Mouse (Mus musculus): Measurements from ENCODE around the gene Prpmp5. TPM values are rescaled to one million over a fixed set of nuclear protein-coding genes. Genes with fewer than 3 reads are reported as not detected.
"Not testable (repeated sequence)": the region's sequence is repeated elsewhere in the genome, so short reads cannot be mapped to it uniquely, and the experiment has no call there.

Prpmp5 gene
- total RNA-seq (2012; rRNA removed) = not detected in 2 replicates

- H3K4me3 ChIP-seq (ENCODE audit: insufficient read depth in 1 of 2, low read depth in 1 of 2, low read length in 2 of 2, poor library complexity in 1 of 2, severe bottlenecking in 1 of 2); H3K36me3 ChIP-seq (ENCODE audit: control insufficient read depth, insufficient read depth, low read length, poor library complexity, severe bottlenecking); in situ Hi-C loops (cut with MboI; ENCODE audit: low sequenced_read_pairs in 2 of 2, unreplicated experiment in 2 of 2); H3K27ac ChIP-seq (ENCODE audit: insufficient read depth, low read depth, low read length, poor library complexity, severe bottlenecking); H3K9me3 ChIP-seq (ENCODE audit: control insufficient read depth, insufficient read depth, low read depth, low read length); H3K4me1 ChIP-seq (ENCODE audit: control insufficient read depth in 2 of 2, insufficient read depth in 2 of 2, low read length in 2 of 2, poor library complexity in 1 of 2); DNase-seq (ENCODE audit: low read depth, low spot score); H3K9ac ChIP-seq (ENCODE audit: insufficient read depth, low read depth, low read length, poor library complexity, severe bottlenecking): not testable (repeated sequence)
Measured at GRCm38 (mm10) chr6:132314657-132315056, at the start of gene Prpmp5. Prpmp5 (minus strand) TSS chr6:132314757.

GRCm38 (mm10) chr6:132364034-132364433 lies 49.5 kb upstream of the Prpmp5 start, which contains the start of gene Gm8882:
Gm8882 (minus strand) TSS chr6:132364134.
- DNase-seq (ENCODE audit: low read depth, low spot score); H3K27ac ChIP-seq (ENCODE audit: insufficient read depth, low read depth, low read length, poor library complexity, severe bottlenecking); H3K9ac ChIP-seq (ENCODE audit: insufficient read depth, low read depth, low read length, poor library complexity, severe bottlenecking); H3K4me3 ChIP-seq (ENCODE audit: insufficient read depth in 1 of 2, low read depth in 1 of 2, low read length in 2 of 2, poor library complexity in 1 of 2, severe bottlenecking in 1 of 2); H3K9me3 ChIP-seq (ENCODE audit: control insufficient read depth, insufficient read depth, low read depth, low read length); H3K36me3 ChIP-seq (ENCODE audit: control insufficient read depth, insufficient read depth, low read length, poor library complexity, severe bottlenecking); H3K4me1 ChIP-seq (ENCODE audit: control insufficient read depth in 2 of 2, insufficient read depth in 2 of 2, low read length in 2 of 2, poor library complexity in 1 of 2); in situ Hi-C loops (cut with MboI; ENCODE audit: low sequenced_read_pairs in 2 of 2, unreplicated experiment in 2 of 2): not testable (repeated sequence)

Other genes with a start within 250 kb of the Prpmp5 start
- not detected in 2 replicates for gene Prb1, start 104.2 kb downstream of the Prpmp5 start, total RNA-seq (2012; rRNA removed)
- not detected in 2 replicates for gene Gm8882, start 49.4 kb upstream of the Prpmp5 start, total RNA-seq (2012; rRNA removed)